Mouse (Mus musculus): Measurements from ENCODE around the gene Shisa2. TPM values are rescaled to one million over a fixed set of nuclear protein-coding genes. Genes with fewer than 3 reads are reported as not detected.
A peak's percentile ranks its signal among the peaks of the same experiment; 100 is the strongest.

The Shisa2 gene
- polyA plus RNA-seq, 1 experiment from 2014 or later = 5.4 TPM

DNA sequence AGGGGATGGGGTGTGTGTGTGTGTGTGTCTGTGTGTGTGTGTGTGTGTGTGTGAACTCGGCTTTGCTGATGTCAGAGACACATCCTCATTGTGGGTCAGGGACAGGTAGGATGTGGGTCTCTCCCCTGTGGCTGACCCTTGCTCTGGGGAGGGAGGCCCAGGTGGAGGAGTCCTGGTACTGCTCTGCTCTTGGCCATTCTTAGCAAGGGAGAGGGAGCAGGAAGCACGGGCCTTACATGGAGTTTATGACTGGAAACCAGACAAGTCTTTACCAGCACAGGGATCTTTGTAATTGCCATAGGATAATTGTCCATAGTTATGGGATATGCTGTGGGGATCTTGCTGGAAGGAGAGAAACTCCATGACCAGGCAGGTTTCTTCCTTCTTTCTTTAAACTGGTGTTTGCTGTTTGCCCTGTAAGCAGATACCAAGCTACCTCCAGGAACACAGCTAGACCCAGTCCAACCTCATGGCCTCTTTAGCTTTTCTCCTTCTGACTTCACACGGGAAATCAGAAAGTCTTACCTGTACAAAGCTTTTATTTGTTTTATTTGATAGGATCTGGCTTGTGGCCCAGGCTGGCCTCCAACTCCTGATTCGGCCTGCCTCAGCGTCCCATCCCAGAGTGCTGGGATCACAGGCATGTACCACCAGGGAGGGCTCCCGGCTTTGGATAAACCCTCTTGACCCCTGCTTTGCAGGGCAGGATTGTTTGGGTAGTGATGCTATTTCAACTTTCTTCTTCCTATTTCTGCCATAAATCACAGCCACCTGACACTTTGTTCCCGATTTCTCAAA is 14.0 kb downstream of the Shisa2 start:
- H3K27ac ChIP-seq (replicated peaks; ENCODE audit: low read depth, low read length) = no peak overlapping the region
- no peaks in the 10 kb centered on the region for H3K36me3 ChIP-seq (ENCODE audit: control insufficient read depth, insufficient read depth, low read length)
- ATAC-seq (ENCODE audit: low FRiP score, low TSS enrichment) = no peak
- DNase-seq = no peak
- no peak overlapping the region for H3K4me2 ChIP-seq (ENCODE audit: low read length)
- no peaks in the 10 kb centered on the region for H3K27me3 ChIP-seq (ENCODE audit: control insufficient read depth, insufficient read depth, low read length)
- WGBS = 71% methylated on average over 7 of the region's 7 CpGs
- H3K4me3 ChIP-seq (replicated peaks; ENCODE audit: low read depth, low read length) = no peak overlapping the region
- H3K4me1 ChIP-seq (ENCODE audit: control insufficient read depth, insufficient read depth, low read length) = no peaks in the 10 kb centered on the region; the same call in 1 of the 2 replicates
- no peak overlapping the region for H3K9ac ChIP-seq (replicated peaks; ENCODE audit: low read length)
- no peaks in the 10 kb centered on the region for H3K9me3 ChIP-seq (ENCODE audit: control insufficient read depth, low read length)

DNA sequence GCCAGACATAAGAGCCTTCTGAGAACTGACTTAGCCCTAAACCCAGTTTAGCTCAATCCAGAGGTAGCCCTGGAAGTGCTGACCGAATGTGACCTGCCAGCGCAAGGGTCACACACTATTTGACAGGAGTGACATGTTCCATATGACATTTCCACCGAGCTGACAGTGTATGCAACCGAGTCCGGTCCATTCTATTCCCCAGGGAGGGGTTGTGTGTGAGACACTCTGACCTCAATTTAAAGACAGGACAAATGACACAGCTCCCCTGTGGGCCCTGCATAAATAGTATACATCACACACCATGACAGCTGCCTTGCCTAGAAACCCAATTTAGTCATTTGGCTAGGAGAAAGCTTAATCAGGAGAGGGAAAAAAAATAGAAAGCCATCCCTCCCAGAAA is 16.7 kb downstream of the Shisa2 start:
- Histone ChIP-seq H3K4me2 (ENCODE audit: low read length) (no peak overlapping the region), H3K36me3 (ENCODE audit: control insufficient read depth, insufficient read depth, low read length) (0 out of 2 replicates have a peak, but pooled peaks cover 6% of the 10 kb centered on the region), H3K27me3 (ENCODE audit: control insufficient read depth, insufficient read depth, low read length) (no peaks in the 10 kb centered on the region; the same call in 1 of the 2 replicates), H3K9me3 (ENCODE audit: control insufficient read depth, low read length) (no peaks in the 10 kb centered on the region), H3K4me1 (ENCODE audit: control insufficient read depth, insufficient read depth, low read length) (no peaks in the 10 kb centered on the region; the same call in 1 of the 2 replicates), H3K9ac (replicated peaks; ENCODE audit: low read length) (no peak overlapping the region), H3K4me3 (replicated peaks; ENCODE audit: low read depth, low read length) (no peak overlapping the region), H3K27ac (replicated peaks; ENCODE audit: low read depth, low read length) (no peak overlapping the region)
- DNase-seq (peak; percentile 29), ATAC-seq (ENCODE audit: low FRiP score, low TSS enrichment) (no peak)
- 41% methylated on average over 5 of the region's 5 CpGs for WGBS

DNA sequence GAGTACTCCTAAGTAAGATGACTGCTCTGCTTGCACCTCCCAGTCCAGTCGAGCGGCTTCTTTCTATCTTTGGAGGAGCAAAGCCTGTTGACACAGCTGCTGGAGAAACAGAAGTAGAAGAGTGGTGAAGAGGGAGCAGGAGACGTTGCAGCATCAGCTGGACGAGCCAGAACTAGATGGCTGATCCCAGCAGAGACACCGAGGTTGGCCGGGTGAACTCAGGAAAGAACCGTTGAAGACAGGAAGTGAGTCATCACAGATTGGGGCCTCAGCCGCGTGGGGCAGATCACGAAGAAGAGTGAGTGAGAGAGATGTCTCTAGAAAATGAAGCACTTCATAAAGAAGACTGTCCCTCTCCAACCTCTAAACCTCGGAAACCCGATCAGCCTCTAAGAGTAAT is 18.5 kb downstream of the Shisa2 start:
- H3K27ac ChIP-seq (replicated peaks; ENCODE audit: low read depth, low read length) = no peak overlapping the region
- no peak overlapping the region for H3K4me2 ChIP-seq (ENCODE audit: low read length)
- no peaks in the 10 kb centered on the region; the same call in 1 of the 2 replicates for H3K4me1 ChIP-seq (ENCODE audit: control insufficient read depth, insufficient read depth, low read length)
- ATAC-seq (ENCODE audit: low FRiP score, low TSS enrichment) (no peak), DNase-seq (no peak)
- H3K9ac ChIP-seq (replicated peaks; ENCODE audit: low read length) = no peak overlapping the region
- H3K27me3 ChIP-seq (ENCODE audit: control insufficient read depth, insufficient read depth, low read length) = no peaks in the 10 kb centered on the region; the same call in 1 of the 2 replicates
- H3K4me3 ChIP-seq (replicated peaks; ENCODE audit: low read depth, low read length) = no peak overlapping the region
- no peaks in the 10 kb centered on the region for H3K9me3 ChIP-seq (ENCODE audit: control insufficient read depth, low read length)
- 0 out of 2 replicates have a peak, but pooled peaks cover 6% of the 10 kb centered on the region for H3K36me3 ChIP-seq (ENCODE audit: control insufficient read depth, insufficient read depth, low read length)
- 87% methylated on average over 12 of the region's 12 CpGs for WGBS

DNA sequence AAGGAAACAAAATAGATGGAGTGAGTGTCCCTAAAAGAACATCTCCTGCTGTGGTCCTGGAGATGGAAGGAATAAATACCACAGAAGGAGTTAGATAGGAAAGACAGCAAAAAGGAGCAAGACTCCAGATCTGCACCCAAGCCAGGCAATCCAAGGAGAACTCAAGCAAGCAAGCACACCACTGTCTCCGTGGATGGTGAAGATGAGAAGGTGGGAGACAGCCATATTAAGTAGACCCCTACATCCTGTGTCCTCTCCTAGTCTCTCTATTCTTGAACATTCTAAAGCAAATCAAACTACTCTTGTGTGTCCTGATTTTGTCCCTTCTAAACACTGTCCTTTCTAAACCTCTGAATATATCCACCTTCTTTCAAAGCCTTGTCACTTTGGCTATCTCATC is 19.1 kb downstream of the Shisa2 start:
- H3K27ac ChIP-seq (replicated peaks; ENCODE audit: low read depth, low read length) = no peak overlapping the region
- H3K4me3 ChIP-seq (replicated peaks; ENCODE audit: low read depth, low read length) = no peak overlapping the region
- H3K27me3 ChIP-seq (ENCODE audit: control insufficient read depth, insufficient read depth, low read length) = no peaks in the 10 kb centered on the region; the same call in 1 of the 2 replicates
- H3K4me2 ChIP-seq (ENCODE audit: low read length) = no peak overlapping the region
- no peaks in the 10 kb centered on the region for H3K9me3 ChIP-seq (ENCODE audit: control insufficient read depth, low read length)
- no peak overlapping the region for H3K9ac ChIP-seq (replicated peaks; ENCODE audit: low read length)
- H3K36me3 ChIP-seq (ENCODE audit: control insufficient read depth, insufficient read depth, low read length) = 0 out of 2 replicates have a peak, but pooled peaks cover 6% of the 10 kb centered on the region
- DNase-seq (no peak), ATAC-seq (ENCODE audit: low FRiP score, low TSS enrichment) (no peak)
- no peaks in the 10 kb centered on the region; the same call in 1 of the 2 replicates for H3K4me1 ChIP-seq (ENCODE audit: control insufficient read depth, insufficient read depth, low read length)
- WGBS = 84% methylated on average over 1 of the region's 1 CpGs

DNA sequence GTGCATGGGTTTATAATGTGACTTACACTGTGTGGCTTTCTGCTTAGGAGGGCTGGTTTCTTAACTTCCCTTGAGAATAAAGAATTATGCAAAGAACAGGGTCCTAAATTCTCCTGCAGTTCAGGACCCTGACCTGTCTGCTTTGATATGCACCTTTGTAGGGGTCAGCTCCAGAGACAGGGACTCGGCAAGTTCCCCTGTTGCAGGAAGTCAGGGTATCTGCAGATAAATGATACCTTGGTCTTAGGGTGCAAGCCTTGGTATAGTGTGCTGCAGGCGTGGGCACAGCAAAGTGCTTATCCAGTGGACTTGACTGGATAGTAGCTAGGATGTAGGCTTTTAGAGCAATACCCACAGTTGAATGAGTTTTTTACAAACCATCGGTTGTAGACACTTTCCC is 19.8 kb downstream of the Shisa2 start:
- Histone ChIP-seq H3K4me1 (ENCODE audit: control insufficient read depth, insufficient read depth, low read length) (no peaks in the 10 kb centered on the region), H3K4me3 (replicated peaks; ENCODE audit: low read depth, low read length) (no peak overlapping the region), H3K9me3 (ENCODE audit: control insufficient read depth, low read length) (no peaks in the 10 kb centered on the region), H3K36me3 (ENCODE audit: control insufficient read depth, insufficient read depth, low read length) (0 out of 2 replicates have a peak, but pooled peaks cover 6% of the 10 kb centered on the region), H3K27me3 (ENCODE audit: control insufficient read depth, insufficient read depth, low read length) (no peaks in the 10 kb centered on the region; the same call in 1 of the 2 replicates), H3K4me2 (ENCODE audit: low read length) (no peak overlapping the region), H3K27ac (replicated peaks; ENCODE audit: low read depth, low read length) (no peak overlapping the region), H3K9ac (replicated peaks; ENCODE audit: low read length) (no peak overlapping the region)
- ATAC-seq (ENCODE audit: low FRiP score, low TSS enrichment) = no peak
- DNase-seq = no peak
- 83% methylated on average over 3 of the region's 3 CpGs for WGBS

DNA sequence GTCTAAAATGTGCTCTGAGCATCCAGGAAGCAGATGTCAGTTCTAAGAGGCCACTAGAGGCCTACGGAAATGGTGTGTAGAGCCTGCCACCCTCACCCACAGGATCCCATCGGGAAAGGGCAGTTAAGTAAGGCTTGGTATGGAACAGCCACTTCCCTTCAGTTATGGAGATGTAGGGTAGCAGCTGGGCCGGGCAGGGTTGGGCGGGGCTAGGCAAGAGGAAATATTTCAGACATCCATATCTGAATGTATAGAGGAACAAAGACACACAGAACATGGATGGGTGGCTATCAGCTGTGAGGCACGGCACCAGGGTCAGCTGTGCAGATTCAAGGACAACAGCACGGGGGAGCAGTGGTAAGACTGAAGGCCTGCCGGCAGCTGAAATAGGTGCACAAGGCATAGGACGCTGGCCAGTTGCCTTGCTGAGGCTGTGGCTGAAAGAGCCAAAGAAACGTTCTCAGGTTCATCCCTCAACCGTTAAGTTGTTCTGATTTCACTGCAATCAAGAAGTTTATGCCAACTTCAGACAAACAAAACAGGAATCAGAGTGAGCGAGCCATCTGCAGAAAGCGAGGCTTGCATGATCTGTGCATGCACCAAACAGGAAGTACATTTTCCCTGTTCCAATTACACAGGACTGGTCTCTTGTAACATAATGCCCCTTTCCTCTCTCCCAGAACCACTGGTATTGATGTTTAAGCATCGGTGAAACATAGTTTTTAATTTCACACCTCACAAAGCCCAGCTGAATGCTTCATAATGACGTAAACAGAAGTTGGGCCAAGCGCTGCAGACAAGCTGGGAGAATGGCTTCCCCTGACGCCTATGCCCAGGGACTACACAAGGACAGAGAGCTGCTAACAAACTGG is 22.0 kb downstream of the Shisa2 start:
- ATAC-seq (ENCODE audit: low FRiP score, low TSS enrichment) (no peak), DNase-seq (no peak)
- no peak overlapping the region for H3K4me2 ChIP-seq (ENCODE audit: low read length)
- no peaks in the 10 kb centered on the region for H3K4me1 ChIP-seq (ENCODE audit: control insufficient read depth, insufficient read depth, low read length)
- H3K9ac ChIP-seq (replicated peaks; ENCODE audit: low read length) = no peak overlapping the region
- H3K4me3 ChIP-seq (replicated peaks; ENCODE audit: low read depth, low read length) = no peak overlapping the region
- H3K27me3 ChIP-seq (ENCODE audit: control insufficient read depth, insufficient read depth, low read length) = no peaks in the 10 kb centered on the region; the same call in 1 of the 2 replicates
- H3K27ac ChIP-seq (replicated peaks; ENCODE audit: low read depth, low read length) = no peak overlapping the region
- 77% methylated on average over 16 of the region's 16 CpGs for WGBS
- H3K9me3 ChIP-seq (ENCODE audit: control insufficient read depth, low read length) = no peaks in the 10 kb centered on the region
- 0 out of 2 replicates have a peak, but pooled peaks cover 6% of the 10 kb centered on the region for H3K36me3 ChIP-seq (ENCODE audit: control insufficient read depth, insufficient read depth, low read length)

DNA sequence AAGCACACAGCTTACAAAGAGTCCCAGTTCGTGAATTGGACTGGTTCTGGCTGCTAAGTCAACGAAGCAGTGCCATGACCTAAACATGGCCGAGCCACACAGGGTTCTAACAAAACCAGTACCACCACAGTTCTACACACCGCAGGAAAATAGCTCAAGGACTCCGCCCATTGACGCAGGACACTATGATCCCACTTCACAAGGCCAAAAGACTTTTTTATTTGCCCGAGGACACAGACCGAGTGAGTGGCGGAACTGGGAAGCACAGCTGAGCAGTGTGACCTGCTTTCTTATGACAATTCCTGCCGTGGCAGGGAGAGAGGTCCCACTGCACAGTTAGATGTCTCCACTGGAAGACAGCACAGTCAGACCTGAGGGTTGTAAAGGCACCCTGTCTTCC is 23.5 kb downstream of the Shisa2 start:
- 0 out of 2 replicates have a peak, but pooled peaks cover 6% of the 10 kb centered on the region for H3K36me3 ChIP-seq (ENCODE audit: control insufficient read depth, insufficient read depth, low read length)
- no peak overlapping the region for H3K4me2 ChIP-seq (ENCODE audit: low read length)

DNA sequence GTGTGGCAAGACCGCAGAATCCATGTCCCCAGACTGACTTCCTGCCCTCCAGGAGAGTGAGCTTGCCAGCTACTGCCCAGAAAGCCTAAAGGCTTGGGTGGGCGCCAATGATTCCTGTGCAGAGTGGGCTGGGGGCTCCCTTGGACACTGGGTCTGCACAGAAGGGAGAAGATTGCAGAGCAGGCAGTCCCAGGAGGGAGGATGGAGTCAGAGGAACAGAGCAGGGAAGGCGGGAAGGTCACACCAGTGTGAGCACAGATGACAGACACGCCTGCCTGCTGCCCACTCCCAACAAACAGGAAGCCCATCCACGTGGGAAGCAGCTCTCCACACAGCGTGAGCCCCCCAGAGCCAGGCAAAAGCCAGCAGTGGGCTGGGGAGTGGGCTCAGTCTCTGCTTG is 24.2 kb downstream of the Shisa2 start:
- DNase-seq = no peak
- H3K27ac ChIP-seq (replicated peaks; ENCODE audit: low read depth, low read length) = no peak overlapping the region
- WGBS = 78% methylated on average over 6 of the region's 6 CpGs
- ATAC-seq (ENCODE audit: low FRiP score, low TSS enrichment) = no peak; the same call in 1 of the 2 replicates
- 0 out of 2 replicates have a peak, but pooled peaks cover 6% of the 10 kb centered on the region for H3K36me3 ChIP-seq (ENCODE audit: control insufficient read depth, insufficient read depth, low read length)
- H3K27me3 ChIP-seq (ENCODE audit: control insufficient read depth, insufficient read depth, low read length) = no peaks in the 10 kb centered on the region; the same call in 1 of the 2 replicates
- H3K9ac ChIP-seq (replicated peaks; ENCODE audit: low read length) = no peak overlapping the region
- no peaks in the 10 kb centered on the region for H3K9me3 ChIP-seq (ENCODE audit: control insufficient read depth, low read length)
- no peaks in the 10 kb centered on the region for H3K4me1 ChIP-seq (ENCODE audit: control insufficient read depth, insufficient read depth, low read length)
- no peak overlapping the region for H3K4me2 ChIP-seq (ENCODE audit: low read length)
- H3K4me3 ChIP-seq (replicated peaks; ENCODE audit: low read depth, low read length) = no peak overlapping the region

More for the DNA sequence above, 23.5 kb downstream of the Shisa2 start:
- no peak for ATAC-seq (ENCODE audit: low FRiP score, low TSS enrichment)
- Histone ChIP-seq H3K27me3 (ENCODE audit: control insufficient read depth, insufficient read depth, low read length) (no peaks in the 10 kb centered on the region; the same call in 1 of the 2 replicates), H3K9me3 (ENCODE audit: control insufficient read depth, low read length) (no peaks in the 10 kb centered on the region), H3K4me1 (ENCODE audit: control insufficient read depth, insufficient read depth, low read length) (no peaks in the 10 kb centered on the region), H3K27ac (replicated peaks; ENCODE audit: low read depth, low read length) (no peak overlapping the region), H3K4me3 (replicated peaks; ENCODE audit: low read depth, low read length) (no peak overlapping the region), H3K9ac (replicated peaks; ENCODE audit: low read length) (no peak overlapping the region)
- DNase-seq = no peak
- 78% methylated on average over 10 of the region's 10 CpGs for WGBS
